18 mouse cellular contexts compared by ENCODE assay signal in genomic region chr4:29039993-29040392, GRCm38 (mm10).
"Had no signal": no experiment of that assay in that cellular context is flagged by ENCODE, and none has a peak within 500 bp of the region (broad histone marks: within the 10 kb centered on the region; RNA-seq: fewer than 3 reads in every experiment).

No protein-coding gene starts in this region.

- H3K9me3 ChIP-seq: limb, embryonic 10.5 days; limb, embryonic 13.5 days; liver, embryonic 12.5 days; liver, embryonic 15.5 days; neural tube, embryonic 12.5 days; neural tube, embryonic 15.5 days had no signal

- ATAC-seq: intestine, embryonic 16.5 days; liver, embryonic 12.5 days had no signal

- H3K27ac ChIP-seq: kidney, postnatal 0 days; layer of hippocampus, adult 2 months; limb, embryonic 10.5 days; limb, embryonic 13.5 days; liver, embryonic 12.5 days; liver, embryonic 15.5 days; neural tube, embryonic 12.5 days; neural tube, embryonic 15.5 days had no signal

- DNase-seq: kidney, adult 2 months; kidney, postnatal 25 days; layer of hippocampus, adult 9-11 months; liver; lung, adult 2 months; lung, postnatal 14 days; lung, postnatal 4 days; thymus, adult 18-20 months; thymus, postnatal 36 days had no signal

- H3K4me1 ChIP-seq: limb, embryonic 10.5 days; limb, embryonic 13.5 days; liver, embryonic 12.5 days; liver, embryonic 15.5 days; neural tube, embryonic 12.5 days; neural tube, embryonic 15.5 days had no signal

- H3K9ac ChIP-seq: limb, embryonic 13.5 days; liver, embryonic 12.5 days; liver, embryonic 15.5 days; neural tube, embryonic 12.5 days; neural tube, embryonic 15.5 days had no signal

- H3K27me3 ChIP-seq: limb, embryonic 13.5 days; liver, embryonic 12.5 days; liver, embryonic 15.5 days; neural tube, embryonic 12.5 days; neural tube, embryonic 15.5 days had no signal

- H3K4me2 ChIP-seq: limb, embryonic 13.5 days; liver, embryonic 12.5 days; liver, embryonic 15.5 days; neural tube, embryonic 12.5 days; neural tube, embryonic 15.5 days had no signal

- H3K36me3 ChIP-seq: limb, embryonic 10.5 days; limb, embryonic 13.5 days; liver, embryonic 12.5 days; liver, embryonic 15.5 days; neural tube, embryonic 12.5 days; neural tube, embryonic 15.5 days had no signal

- H3K4me3 ChIP-seq: layer of hippocampus, adult 2 months; limb, embryonic 10.5 days; limb, embryonic 13.5 days; liver, embryonic 12.5 days; liver, embryonic 15.5 days; neural tube, embryonic 12.5 days; neural tube, embryonic 15.5 days had no signal
